Mouse (Mus musculus) right cerebral cortex, postnatal 10 days (tissue): ENCODE results near the gene Tanc2.

Experiments
- DNase-seq, 2 experiments: peaks; one replicate each; pipeline ENCODE4 v3.0.0; 2021; ENCODE audit warnings: low spot score in 2 of 2

Tanc2 gene

DNA sequence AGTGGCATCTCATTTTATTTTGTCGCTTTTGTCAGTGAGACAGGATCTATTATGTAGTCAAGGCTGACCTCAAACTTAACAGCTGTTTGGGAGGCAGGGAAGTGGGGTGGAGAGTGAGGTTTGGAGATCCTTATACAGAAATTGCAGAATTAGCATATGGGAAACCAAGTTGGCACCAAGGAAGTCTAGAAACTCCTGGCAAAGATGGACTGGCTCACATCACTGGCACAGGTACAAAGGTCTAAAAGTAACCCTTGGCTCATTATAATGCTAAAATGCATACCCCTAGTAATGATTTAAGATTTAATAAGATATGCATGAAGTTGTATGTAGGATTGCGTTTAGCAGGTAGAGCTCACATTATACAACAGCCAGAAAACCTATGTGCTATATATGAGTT is 58.2 kb downstream of the Tanc2 start:
- DNase-seq: no peak

GRCm38 (mm10) chr11:105654616-105655015 is 64.8 kb downstream of the Tanc2 start:
- DNase-seq: no peak

- no peak for DNase-seq
These were observed 65.5 kb downstream of the Tanc2 start for GRCm38 (mm10) chr11:105655335-105655734.

DNA sequence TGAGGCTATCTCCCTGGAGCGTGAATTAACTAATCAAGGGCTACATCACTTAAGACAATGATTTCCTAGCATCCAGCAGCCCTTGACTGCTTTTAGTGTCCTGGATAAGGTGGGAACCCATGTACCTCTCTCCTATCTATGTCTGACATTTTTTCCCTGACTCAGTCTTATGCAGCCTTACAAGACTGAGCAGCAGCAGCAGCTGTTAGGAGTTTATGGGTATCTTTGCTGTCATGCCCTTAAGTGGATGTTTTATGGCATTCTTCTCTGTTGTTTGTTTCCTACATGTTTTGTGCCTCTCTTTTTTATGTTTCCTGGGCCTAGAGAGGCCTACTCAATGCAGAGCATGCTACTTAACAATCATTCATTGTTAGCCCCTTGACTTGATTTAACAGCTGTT is 78.1 kb downstream of the Tanc2 start:
- DNase-seq: no peak

- DNase-seq: no peak
These were observed 89.2 kb downstream of the Tanc2 start for GRCm38 (mm10) chr11:105678996-105679395.

GRCm38 (mm10) chr11:105684747-105685146 is 95.0 kb downstream of the Tanc2 start:
- no peak for DNase-seq

DNA sequence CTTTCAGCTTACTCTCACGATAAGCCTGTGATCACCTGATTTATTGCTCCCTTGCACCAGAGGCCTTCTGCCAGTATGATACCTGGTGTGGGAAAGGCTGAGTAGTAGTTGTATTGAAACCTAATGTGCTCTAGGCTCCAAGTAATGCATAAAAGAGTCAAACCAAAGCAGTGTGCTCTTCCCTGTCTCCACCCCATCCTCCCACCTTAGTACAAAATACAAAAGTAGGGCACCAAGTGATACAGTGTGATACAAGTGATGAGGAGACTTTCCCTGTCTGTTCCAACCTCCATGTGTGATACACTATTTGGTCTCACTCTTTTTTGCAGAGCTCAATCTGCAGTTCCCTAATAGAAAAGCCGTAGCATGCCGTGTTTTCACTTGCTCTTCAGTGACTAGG is 110.7 kb downstream of the Tanc2 start:
- no peak for DNase-seq

DNA sequence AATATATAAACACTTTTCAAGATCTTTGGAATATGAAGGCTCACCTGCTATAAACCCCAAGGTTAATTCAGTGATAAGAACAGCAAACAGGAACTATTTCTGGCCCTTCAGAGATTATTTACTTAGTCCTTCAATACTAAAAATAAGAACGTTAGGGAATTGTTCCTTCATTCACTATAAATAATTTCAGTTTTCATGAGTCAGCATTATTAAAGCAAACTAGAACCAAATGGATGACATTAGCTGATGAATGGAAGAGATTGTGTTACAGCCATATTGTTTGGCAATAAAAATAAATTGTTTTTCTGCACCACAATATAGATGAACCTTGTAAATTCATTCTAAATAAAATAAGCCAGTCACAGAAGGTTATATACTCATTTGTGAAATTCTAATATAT is 129.9 kb downstream of the Tanc2 start:
- no peak for DNase-seq

- peak; percentile 63 to 78 for DNase-seq
These were observed 141.8 kb downstream of the Tanc2 start for GRCm38 (mm10) chr11:105731541-105731940.

- DNase-seq: no peak
These were observed 142.3 kb downstream of the Tanc2 start for GRCm38 (mm10) chr11:105731989-105732531.

GRCm38 (mm10) chr11:105743171-105743570 is 153.4 kb downstream of the Tanc2 start:
- DNase-seq: no peak

DNA sequence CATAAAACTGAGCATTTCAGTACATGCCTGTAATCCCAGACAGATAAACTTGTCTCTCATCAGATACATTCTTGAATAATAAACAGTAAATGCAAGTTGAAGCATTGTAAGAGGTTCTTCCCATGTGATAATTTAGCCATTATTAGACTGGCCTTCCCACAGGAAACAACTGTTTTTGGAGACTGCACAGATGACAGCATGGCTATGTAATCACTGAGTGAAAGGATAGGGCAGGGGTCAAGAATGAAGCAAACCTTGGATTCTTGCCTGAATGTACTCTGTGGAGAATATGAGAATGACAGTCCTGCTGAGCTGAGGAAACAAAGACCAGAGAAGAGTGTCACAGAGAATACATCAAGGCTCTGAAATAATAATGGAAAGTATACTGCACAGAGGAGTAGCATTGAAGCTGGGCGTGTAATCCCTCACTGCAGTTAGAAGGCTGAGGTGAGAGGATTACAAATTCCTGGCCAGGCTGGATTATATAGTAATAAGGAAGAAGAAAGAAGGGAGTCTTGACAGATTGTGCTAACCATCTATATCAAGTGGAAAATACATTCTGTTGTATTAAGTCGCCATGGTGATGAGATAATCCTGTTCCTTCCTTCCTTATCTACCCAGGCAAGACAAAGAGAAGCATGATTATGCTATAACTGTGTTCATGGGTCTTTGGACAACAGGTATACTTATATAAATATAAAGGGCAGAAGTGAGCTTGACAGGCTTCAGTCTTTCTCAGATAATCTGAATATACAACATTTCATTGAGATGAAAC is 159.7 kb downstream of the Tanc2 start:
- DNase-seq: no peak

GRCm38 (mm10) chr11:105758561-105759203 is 168.9 kb downstream of the Tanc2 start:
- no peak for DNase-seq

DNA sequence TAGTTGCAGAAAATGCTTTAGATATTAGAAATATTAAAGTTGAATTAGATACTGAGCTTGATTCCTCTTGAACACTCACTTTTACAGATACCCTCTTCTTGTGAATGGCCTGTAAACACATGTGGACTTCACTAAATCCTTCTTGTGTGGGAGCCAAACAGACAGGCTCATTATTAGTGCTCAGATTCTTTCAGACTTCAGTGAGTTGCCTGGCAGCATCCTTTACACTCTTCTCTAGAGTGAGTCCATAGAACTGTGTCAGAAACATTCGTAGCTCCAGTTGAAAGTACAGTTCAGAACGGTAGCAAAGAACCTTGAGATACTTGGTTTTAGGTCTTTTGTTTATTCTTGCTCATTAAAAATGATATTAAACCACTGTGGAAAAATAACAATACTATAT is 169.6 kb downstream of the Tanc2 start:
- DNase-seq: no peak

- no peak for DNase-seq
These were observed 170.6 kb downstream of the Tanc2 start for GRCm38 (mm10) chr11:105760346-105760745.

DNA sequence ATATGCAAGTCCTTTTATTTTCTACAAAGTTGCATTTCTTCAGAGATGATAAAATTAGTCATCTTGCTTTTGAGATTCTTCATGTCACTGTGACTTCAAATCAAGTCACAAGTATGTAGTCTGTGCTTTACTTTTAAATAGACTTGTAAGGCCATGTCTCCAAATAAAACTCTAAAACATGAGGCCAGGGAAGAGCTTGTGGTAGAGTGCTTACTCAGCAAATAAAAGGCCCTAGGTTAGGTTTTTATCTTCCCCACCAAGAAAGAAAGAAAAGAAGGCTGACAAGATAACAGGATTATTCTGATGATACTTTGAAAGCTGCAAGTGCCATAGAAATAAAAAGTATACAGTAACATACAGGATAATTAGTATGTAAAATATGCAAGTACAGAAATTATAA is 188.0 kb downstream of the Tanc2 start:
- no peak for DNase-seq

- no peak for DNase-seq
These were observed 202.7 kb downstream of the Tanc2 start for GRCm38 (mm10) chr11:105792501-105792900.

DNA sequence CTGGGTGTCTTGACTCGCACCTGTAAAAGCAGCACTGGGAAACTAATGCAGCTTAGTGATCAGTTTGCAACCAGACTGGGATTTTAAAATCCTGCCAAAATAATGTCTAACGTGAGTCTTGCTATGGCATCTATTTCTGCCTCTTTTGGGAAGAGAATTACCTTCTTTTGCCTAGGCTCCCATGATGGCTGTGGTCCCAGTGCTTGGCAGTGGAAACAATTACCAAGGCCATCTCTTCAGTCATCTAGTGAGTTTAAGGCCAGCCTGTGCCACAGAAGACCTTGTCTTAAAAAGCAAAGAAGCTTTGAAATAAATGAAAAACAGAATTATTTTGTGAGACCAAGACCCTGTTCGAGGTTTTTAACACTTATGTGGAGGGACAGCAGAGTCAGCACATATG is 213.9 kb downstream of the Tanc2 start:
- DNase-seq: no peak

DNA sequence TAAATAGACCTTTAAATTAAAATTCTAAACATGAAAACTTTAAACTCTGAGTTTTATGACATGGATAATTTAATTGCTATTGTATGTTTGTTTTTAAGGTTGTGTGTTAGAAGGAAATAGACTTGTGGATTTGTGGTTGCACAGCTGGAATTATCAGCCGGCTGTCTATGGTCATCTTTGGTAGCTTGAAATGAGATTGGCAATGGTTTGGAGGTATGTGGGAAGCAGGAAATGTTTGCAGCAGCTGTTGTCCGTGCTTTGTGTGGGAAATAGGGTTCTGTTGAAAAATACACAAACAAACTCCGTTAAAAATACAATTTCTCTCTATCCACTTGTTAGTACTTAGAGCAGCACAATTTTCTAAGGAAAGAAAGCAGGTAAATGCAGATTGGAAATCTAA is 215.0 kb downstream of the Tanc2 start:
- no peak for DNase-seq

DNA sequence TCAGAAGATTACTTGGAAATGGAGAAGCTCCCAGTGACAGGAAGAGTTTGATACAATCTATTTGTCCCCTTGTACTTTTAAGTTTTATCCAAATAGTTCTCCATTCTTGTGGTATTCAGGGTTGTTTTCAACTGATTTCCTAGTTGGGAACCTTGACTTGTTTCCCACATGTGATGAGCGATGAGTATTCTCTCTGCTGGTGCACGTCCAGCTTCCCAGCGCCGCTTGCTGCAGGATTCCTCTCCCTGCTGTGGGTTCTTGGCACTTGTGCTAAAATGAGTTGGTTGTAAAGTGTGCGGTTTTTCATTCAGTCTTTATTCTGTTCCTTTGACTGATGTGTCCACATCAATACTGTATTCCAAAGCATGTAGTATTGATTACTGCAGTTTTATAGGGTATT is 217.3 kb downstream of the Tanc2 start:
- no peak for DNase-seq

DNA sequence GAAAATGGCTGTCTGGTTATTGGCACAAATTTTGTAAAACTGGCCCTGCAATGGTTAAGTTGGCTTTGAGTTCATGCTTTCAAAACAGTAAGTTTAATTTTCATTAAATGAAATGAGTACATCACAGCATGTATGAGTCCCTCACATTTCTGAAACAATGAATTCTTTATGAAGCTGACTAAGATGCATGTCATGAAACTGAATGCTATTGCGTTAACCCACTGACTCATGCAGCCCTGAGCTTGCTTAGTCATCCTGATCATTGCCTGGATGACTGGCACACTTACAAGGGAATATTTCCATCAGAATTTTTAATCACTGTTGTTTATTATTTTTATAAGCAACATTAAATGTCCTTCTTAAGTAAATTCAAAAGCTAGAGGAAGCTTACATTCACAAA is 233.5 kb downstream of the Tanc2 start:
- DNase-seq: no peak

- no peak for DNase-seq
These were observed 234.0 kb downstream of the Tanc2 start for GRCm38 (mm10) chr11:105823759-105824158.

DNA sequence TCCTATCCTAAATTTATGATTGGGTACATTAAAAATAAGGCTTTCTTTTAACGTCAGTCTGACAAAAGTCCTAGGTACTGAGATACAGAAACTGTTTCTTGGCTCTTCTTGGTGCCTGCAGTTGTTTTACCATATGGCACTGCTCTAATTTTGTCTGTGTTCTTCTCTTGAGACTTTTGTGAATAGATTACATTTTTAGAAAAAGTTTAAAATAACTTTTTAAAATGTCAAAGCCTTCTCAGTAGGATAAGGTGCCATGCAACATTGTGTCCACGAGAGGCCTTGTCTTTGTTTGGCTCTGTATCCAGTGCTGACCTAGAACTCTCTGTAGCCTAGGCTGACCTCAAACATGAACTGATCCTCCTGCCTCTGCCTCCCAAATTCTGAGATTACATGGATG is 238.4 kb downstream of the Tanc2 start:
- peak in 1 of 2 experiments; percentile 49 for DNase-seq
